Mouse (Mus musculus) lung, adult 2 months (tissue): ENCODE data around the gene Gpank1.

Source experiments
- CTCF ChIP-seq: fragments of 200-500 bp; IDR thresholded peaks from 2 replicates; pipeline ENCODE4 v1.5.1; 2011; ENCODE audit warnings: mild to moderate bottlenecking, low read length, control low read depth; ENCODE audit not compliant: insufficient read depth
- POLR2A ChIP-seq: fragments of 200-500 bp; IDR thresholded peaks from 2 replicates; pipeline ENCODE4 v1.6.1; 2011; ENCODE audit warnings: low read depth, mild to moderate bottlenecking, control low read depth, low read length, borderline replicate concordance; ENCODE audit errors: extremely low read depth

DNA sequence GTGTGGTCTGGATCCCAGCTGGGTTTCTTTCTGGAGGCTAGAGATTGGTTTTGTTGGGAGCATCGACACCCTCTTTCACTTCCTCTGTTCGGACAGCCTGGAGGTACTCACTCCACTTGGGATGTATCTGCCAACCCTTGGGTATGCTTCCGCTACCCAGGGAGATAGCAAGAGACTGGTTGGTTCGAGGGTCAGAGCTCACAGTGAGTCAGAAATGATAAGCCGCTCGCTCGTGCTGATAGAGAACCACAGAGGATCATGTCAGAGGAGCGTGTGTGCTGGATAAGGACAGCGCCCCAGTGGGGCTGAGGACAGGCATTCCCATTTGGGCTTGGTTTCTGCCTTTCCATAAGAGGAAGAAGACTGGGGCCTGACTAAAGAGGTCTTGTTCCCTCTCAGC, 41.5 kb upstream of the Gpank1 start:
- no peak for TF ChIP-seq POLR2A
- TF ChIP-seq CTCF = no peak
